Mouse (Mus musculus): Measurements from ENCODE around the gene Col25a1. TPM values are rescaled to one million over a fixed set of nuclear protein-coding genes. Genes with fewer than 3 reads are reported as not detected.

The Col25a1 gene
- polyA plus RNA-seq, 1 experiment: 9.1 TPM

GRCm38 (mm10) chr3:130185111-130185510, 53.8 kb downstream of the Col25a1 start:
- no peak overlapping the region for H3K4me3 ChIP-seq (ENCODE audit: insufficient read depth, low read length)
- H3K27ac ChIP-seq (ENCODE audit: insufficient read depth, low read length): no peak overlapping the region
- no peaks in the 10 kb centered on the region for H3K4me1 ChIP-seq (ENCODE audit: control insufficient read depth, insufficient read depth, low read length)
- TF ChIP-seq CTCF (IDR thresholded peaks at IDR 0.05; ENCODE audit: extremely low read depth, insufficient read depth, low read length) (peak; percentile 39; the same call in 1 of the 2 replicates), POLR2A (IDR thresholded peaks at IDR 0.05; ENCODE audit: extremely low read depth, insufficient read depth, low read length) (no peak)

GRCm38 (mm10) chr3:130187588-130187987, 56.3 kb downstream of the Col25a1 start:
- TF ChIP-seq CTCF (IDR thresholded peaks at IDR 0.05; ENCODE audit: extremely low read depth, insufficient read depth, low read length) (no peak), POLR2A (IDR thresholded peaks at IDR 0.05; ENCODE audit: extremely low read depth, insufficient read depth, low read length) (no peak)
- no peak overlapping the region for H3K4me3 ChIP-seq (ENCODE audit: insufficient read depth, low read length)
- H3K4me1 ChIP-seq (ENCODE audit: control insufficient read depth, insufficient read depth, low read length): no peaks in the 10 kb centered on the region
- no peak overlapping the region for H3K27ac ChIP-seq (ENCODE audit: insufficient read depth, low read length)

DNA sequence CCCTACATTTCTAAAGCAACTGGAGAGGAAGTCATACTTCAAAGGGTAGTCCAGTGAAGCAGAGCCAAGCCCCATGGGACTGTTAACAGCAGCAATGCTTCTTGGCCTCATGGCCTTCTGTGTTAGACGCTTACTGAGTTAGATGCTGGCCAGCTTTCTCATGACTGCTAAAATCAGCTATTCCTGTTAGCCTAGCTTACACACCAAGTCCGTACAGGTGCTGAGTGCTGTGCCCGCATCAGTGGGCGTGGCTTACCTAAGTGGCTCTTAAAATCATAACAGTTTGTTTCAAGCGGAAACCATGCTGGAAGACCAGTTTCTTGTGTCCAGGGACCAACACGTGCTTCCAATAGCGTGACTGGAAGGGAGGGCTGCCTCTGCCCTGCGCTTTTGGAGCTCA, 62.1 kb downstream of the Col25a1 start:
- TF ChIP-seq POLR2A (IDR thresholded peaks at IDR 0.05; ENCODE audit: extremely low read depth, insufficient read depth, low read length) (no peak), CTCF (IDR thresholded peaks at IDR 0.05; ENCODE audit: extremely low read depth, insufficient read depth, low read length) (no peak)
- Histone ChIP-seq H3K4me1 (ENCODE audit: control insufficient read depth, insufficient read depth, low read length) (no peaks in the 10 kb centered on the region), H3K27ac (ENCODE audit: insufficient read depth, low read length) (no peak overlapping the region), H3K4me3 (ENCODE audit: insufficient read depth, low read length) (no peak overlapping the region)

DNA sequence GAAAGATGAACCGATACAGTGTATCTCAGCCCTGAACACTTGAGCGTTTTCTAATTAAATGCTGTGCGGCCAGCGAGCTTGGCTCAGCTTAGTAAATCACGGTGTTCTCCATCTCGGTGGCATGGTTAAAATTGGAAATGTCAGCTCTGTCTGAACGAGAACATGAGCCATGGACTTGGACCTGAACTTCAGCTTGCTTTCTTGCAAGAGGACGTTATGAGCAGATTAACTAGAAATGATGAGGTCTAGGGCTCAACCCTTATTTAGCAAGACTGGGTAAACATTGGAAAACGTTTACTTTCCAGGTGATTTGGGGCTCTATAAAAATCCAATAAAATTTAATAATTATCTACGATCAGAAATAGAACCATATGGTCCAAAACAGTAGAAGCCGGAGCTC, 83.3 kb downstream of the Col25a1 start:
- TF ChIP-seq CTCF (IDR thresholded peaks at IDR 0.05; ENCODE audit: extremely low read depth, insufficient read depth, low read length): no peak
- TF ChIP-seq POLR2A (IDR thresholded peaks at IDR 0.05; ENCODE audit: extremely low read depth, insufficient read depth, low read length): no peak
- no peaks in the 10 kb centered on the region for H3K4me1 ChIP-seq (ENCODE audit: control insufficient read depth, insufficient read depth, low read length)
- no peak overlapping the region for H3K4me3 ChIP-seq (ENCODE audit: insufficient read depth, low read length)
- H3K27ac ChIP-seq (ENCODE audit: insufficient read depth, low read length): no peak overlapping the region

DNA sequence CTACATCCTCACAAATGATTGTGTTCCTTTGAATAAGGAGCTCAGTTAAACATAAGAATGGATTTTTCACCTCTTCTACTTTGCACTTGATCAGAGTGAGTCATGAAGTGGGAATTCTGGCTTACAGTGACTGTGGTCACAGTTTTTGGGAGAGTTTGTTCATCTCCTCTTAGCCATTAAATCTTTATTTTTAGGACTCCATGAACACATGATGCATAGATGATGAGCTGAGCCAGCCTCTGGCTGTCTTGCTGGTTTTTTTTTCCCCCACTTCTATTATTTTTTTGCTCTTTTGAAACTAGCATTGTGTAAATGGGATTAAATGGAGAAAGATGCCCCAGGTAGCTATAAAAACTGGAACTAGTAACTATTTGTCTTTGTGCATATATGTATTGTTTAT, 84.8 kb downstream of the Col25a1 start:
- Histone ChIP-seq H3K27ac (ENCODE audit: insufficient read depth, low read length) (no peak overlapping the region), H3K4me3 (ENCODE audit: insufficient read depth, low read length) (no peak overlapping the region), H3K4me1 (ENCODE audit: control insufficient read depth, insufficient read depth, low read length) (no peaks in the 10 kb centered on the region)
- TF ChIP-seq POLR2A (IDR thresholded peaks at IDR 0.05; ENCODE audit: extremely low read depth, insufficient read depth, low read length) (no peak), CTCF (IDR thresholded peaks at IDR 0.05; ENCODE audit: extremely low read depth, insufficient read depth, low read length) (no peak)

DNA sequence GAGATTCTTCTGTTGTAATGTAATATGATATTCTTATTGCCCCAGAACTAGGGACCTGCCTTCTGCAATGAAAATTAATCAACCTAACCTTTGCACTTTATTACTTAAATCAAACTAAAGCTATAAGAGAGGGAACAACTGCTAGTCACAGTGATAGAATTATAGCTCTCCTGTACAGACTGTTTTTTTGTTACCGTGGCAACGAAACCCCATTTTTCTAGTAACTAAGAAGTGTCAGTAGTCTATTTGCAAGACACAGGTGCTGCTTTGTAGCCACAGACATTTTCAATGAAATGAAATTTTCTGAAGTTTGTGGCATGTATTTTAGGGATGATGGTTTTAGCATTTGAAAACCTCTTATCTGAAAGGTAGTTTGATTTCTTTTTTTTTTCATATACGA, 85.3 kb downstream of the Col25a1 start:
- H3K4me1 ChIP-seq (ENCODE audit: control insufficient read depth, insufficient read depth, low read length): no peaks in the 10 kb centered on the region
- no peak overlapping the region for H3K27ac ChIP-seq (ENCODE audit: insufficient read depth, low read length)
- no peak for TF ChIP-seq POLR2A (IDR thresholded peaks at IDR 0.05; ENCODE audit: extremely low read depth, insufficient read depth, low read length)
- no peak for TF ChIP-seq CTCF (IDR thresholded peaks at IDR 0.05; ENCODE audit: extremely low read depth, insufficient read depth, low read length)

DNA sequence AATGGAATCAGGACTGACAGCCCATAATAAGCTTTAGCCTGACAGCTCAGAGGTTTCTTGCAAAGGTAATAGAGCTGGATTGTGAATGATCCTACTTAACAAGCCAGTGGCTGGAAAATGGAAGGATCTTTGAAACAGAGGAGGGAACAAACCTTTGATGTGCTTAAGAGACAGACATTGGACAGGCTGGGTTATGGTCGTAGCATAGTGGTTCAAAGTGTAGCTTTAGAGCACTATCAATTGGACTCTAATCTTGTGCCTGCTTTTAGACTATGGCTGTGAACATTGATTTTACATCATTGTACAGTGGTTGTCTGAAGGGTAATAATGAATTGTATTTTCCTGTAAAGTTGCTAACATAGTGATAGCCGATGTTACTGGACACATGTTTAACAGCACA, 86.4 kb downstream of the Col25a1 start:
- no peak for TF ChIP-seq POLR2A (IDR thresholded peaks at IDR 0.05; ENCODE audit: extremely low read depth, insufficient read depth, low read length)
- no peak for TF ChIP-seq CTCF (IDR thresholded peaks at IDR 0.05; ENCODE audit: extremely low read depth, insufficient read depth, low read length)
- H3K4me3 ChIP-seq (ENCODE audit: insufficient read depth, low read length): no peak overlapping the region
- no peaks in the 10 kb centered on the region for H3K4me1 ChIP-seq (ENCODE audit: control insufficient read depth, insufficient read depth, low read length)
- H3K27ac ChIP-seq (ENCODE audit: insufficient read depth, low read length): no peak overlapping the region

More for the DNA sequence above, 85.3 kb downstream of the Col25a1 start:
- no peak overlapping the region for H3K4me3 ChIP-seq (ENCODE audit: insufficient read depth, low read length)

DNA sequence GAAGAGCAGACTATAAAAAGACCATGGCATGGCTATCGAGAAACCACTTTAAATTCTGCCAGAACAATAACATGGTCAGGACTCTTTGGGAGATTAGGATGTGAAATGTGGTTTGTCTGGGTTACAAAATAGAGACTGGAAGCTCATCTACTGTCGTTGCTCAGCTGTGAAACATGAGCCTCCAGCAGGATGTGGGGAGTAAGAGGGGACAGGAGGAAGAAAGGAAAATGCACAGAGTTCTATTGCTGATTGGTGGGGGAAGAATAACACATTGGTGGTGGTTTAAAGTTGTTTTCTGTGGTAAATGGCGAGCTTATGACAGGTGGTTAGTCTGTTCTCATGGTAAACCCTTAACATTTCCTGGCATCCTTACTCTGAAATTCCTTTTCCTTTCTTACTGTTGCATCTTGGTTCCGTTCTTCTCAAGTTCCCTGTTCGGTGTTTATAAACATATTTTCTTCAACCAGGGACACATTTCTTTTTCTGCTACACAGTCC, 87.0 kb downstream of the Col25a1 start:
- no peak overlapping the region for H3K27ac ChIP-seq (ENCODE audit: insufficient read depth, low read length)
- no peak overlapping the region for H3K4me3 ChIP-seq (ENCODE audit: insufficient read depth, low read length)
- no peak for TF ChIP-seq POLR2A (IDR thresholded peaks at IDR 0.05; ENCODE audit: extremely low read depth, insufficient read depth, low read length)
- H3K4me1 ChIP-seq (ENCODE audit: control insufficient read depth, insufficient read depth, low read length): no peaks in the 10 kb centered on the region

DNA sequence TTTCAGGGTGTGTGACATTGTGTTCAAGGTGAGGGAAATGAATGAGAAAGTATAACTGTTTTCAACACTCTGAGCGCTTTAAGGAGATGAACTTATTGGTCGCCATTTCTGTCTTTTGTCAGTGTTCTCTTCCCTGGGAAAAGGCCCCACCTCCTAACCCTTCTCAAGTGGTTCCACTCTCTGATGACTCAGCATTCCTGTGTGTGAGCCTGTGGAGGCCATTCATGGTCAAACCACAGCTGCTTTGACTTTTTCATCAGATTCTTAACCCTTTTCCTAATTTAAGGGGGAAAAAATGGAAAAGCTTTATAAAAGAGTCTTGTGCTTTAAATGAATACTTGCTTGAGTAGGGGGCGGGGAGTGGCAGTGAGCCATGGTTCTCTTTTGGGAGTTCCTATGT, 89.5 kb downstream of the Col25a1 start:
- no peak for TF ChIP-seq CTCF (IDR thresholded peaks at IDR 0.05; ENCODE audit: extremely low read depth, insufficient read depth, low read length)
- no peak for TF ChIP-seq POLR2A (IDR thresholded peaks at IDR 0.05; ENCODE audit: extremely low read depth, insufficient read depth, low read length)
- no peak overlapping the region for H3K4me3 ChIP-seq (ENCODE audit: insufficient read depth, low read length)
- H3K4me1 ChIP-seq (ENCODE audit: control insufficient read depth, insufficient read depth, low read length): no peaks in the 10 kb centered on the region
- H3K27ac ChIP-seq (ENCODE audit: insufficient read depth, low read length): no peak overlapping the region

GRCm38 (mm10) chr3:130228186-130228585, 96.9 kb downstream of the Col25a1 start:
- TF ChIP-seq POLR2A (IDR thresholded peaks at IDR 0.05; ENCODE audit: extremely low read depth, insufficient read depth, low read length): no peak
- no peak for TF ChIP-seq CTCF (IDR thresholded peaks at IDR 0.05; ENCODE audit: extremely low read depth, insufficient read depth, low read length)
- Histone ChIP-seq H3K27ac (ENCODE audit: insufficient read depth, low read length) (no peak overlapping the region), H3K4me3 (ENCODE audit: insufficient read depth, low read length) (no peak overlapping the region), H3K4me1 (ENCODE audit: control insufficient read depth, insufficient read depth, low read length) (no peaks in the 10 kb centered on the region)
